Mouse (Mus musculus): ENCODE results near the gene Pef1.

DNA sequence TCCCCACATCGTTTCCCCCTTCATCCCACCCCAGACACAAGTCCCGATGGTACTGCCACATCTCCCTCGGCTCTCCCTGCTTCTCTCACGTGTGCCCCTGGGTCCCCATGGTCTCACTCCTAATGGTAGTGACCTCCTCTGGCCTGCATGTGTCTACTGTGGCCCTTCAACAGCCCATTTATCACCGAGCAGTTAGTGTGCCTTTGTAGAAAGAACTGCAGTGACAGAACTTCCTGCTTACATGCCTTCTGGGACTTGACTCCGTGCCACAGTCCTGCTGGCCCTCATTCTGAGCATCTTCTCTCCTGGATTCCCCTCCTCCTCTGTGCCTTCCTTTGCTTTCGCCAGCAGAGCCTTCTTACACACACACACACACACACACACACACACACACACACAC, 39.2 kb upstream of the Pef1 start:
- no peak for TF ChIP-seq CTCF (IDR thresholded peaks at IDR 0.05)
- TF ChIP-seq POLR2A (IDR thresholded peaks at IDR 0.05; ENCODE audit: insufficient read depth, low read depth, low read length) = no peak
- no peak for TF ChIP-seq EP300 (IDR thresholded peaks at IDR 0.05; ENCODE audit: insufficient read depth, low read depth, low read length)
